Mouse (Mus musculus): ENCODE measurements around the gene Nrxn3. TPM values are rescaled to one million over a fixed set of nuclear protein-coding genes. Genes with fewer than 3 reads are reported as not detected.

The Nrxn3 gene
- polyA plus RNA-seq, 1 experiment from 2014 or later = 5.0 TPM

- H3K36me3 ChIP-seq (ENCODE audit: control insufficient read depth, insufficient read depth, low read length) = no peaks in the 10 kb centered on the region
- no peak overlapping the region for H3K9ac ChIP-seq (ENCODE audit: low read length)
- 63% methylated on average over 4 of the region's 4 CpGs for WGBS
- no peak overlapping the region for H3K27ac ChIP-seq (ENCODE audit: low read depth)
- no peak overlapping the region for H3K4me3 ChIP-seq (ENCODE audit: low read depth, low read length)
- no peak for ATAC-seq (replicated peaks; ENCODE audit: low FRiP score, low TSS enrichment, low read depth)
- no peak for DNase-seq (ENCODE audit: low spot score)
- H3K4me2 ChIP-seq (ENCODE audit: low read length) = no peak overlapping the region
- H3K9me3 ChIP-seq (ENCODE audit: control insufficient read depth, low read length) = no peaks in the 10 kb centered on the region
- H3K4me1 ChIP-seq (replicated peaks; ENCODE audit: control insufficient read depth, insufficient read depth, low read length) = no peaks in the 10 kb centered on the region
- no peaks in the 10 kb centered on the region for H3K27me3 ChIP-seq (replicated peaks; ENCODE audit: control insufficient read depth, insufficient read depth, low read length)
Measured at GRCm38 (mm10) chr12:89854355-89854754, 1131.7 kb downstream of the Nrxn3 start.

DNA sequence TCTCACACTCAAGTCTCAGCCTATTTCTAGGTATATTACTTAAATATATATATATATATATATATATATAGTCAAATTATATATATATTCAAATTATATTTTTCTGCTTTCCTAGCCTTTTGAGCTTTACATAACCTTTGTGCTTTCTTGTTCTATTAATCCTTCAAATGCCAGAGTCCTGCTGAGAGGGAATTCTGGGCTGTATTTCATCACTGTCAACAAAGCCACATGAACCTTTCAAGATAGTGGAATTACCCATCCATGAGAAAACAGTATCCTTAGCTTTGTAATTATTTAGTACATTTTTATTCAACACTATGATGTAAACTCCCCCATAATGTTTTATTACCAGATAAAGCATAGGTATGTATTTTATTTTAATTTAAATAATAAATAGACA, 1144.4 kb downstream of the Nrxn3 start:
- Histone ChIP-seq H3K36me3 (ENCODE audit: control insufficient read depth, insufficient read depth, low read length) (no peaks in the 10 kb centered on the region), H3K4me2 (ENCODE audit: low read length) (no peak overlapping the region), H3K27ac (ENCODE audit: low read depth) (no peak overlapping the region), H3K4me1 (replicated peaks; ENCODE audit: control insufficient read depth, insufficient read depth, low read length) (no peaks in the 10 kb centered on the region), H3K9ac (ENCODE audit: low read length) (no peak overlapping the region), H3K4me3 (ENCODE audit: low read depth, low read length) (no peak overlapping the region), H3K27me3 (replicated peaks; ENCODE audit: control insufficient read depth, insufficient read depth, low read length) (no peaks in the 10 kb centered on the region), H3K9me3 (ENCODE audit: control insufficient read depth, low read length) (no peaks in the 10 kb centered on the region)
- ATAC-seq (replicated peaks; ENCODE audit: low FRiP score, low TSS enrichment, low read depth) (no peak), DNase-seq (ENCODE audit: low spot score) (no peak)

DNA sequence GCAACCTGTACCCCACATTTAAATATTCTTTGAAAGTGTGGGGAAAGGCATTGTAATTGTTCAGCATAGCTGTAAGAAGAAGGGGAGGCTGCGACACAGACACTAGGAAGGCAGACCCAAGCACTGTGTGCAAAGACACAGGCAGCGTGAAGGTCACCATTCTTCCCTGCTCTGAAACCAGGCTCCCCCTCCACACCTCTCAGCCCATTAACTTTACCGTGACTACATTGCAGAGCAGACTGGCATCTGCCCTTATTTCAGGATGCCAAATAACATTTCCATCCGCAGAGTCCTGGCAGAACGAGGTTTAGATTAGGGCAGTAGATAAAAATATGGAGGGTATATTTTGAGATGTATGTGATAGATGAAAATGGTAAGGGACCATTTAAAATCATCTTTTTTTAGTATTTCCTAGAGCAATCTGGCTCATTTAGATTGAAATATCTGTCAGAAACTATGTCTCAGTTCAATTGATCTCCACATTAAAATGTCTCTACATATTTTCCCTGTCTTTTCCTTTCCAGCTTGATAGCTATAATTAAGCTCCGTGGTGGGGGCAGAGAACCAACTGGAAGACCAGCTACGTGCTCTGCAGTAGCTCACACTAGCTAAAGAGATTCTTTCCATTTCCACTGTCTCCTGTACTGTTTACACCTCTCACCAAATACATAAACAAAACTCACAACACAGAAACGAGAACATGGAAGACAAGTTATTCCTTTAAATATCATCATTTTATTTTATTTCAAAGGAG, 1160.1 kb downstream of the Nrxn3 start:
- Histone ChIP-seq H3K9me3 (ENCODE audit: control insufficient read depth, low read length) (no peaks in the 10 kb centered on the region), H3K27ac (ENCODE audit: low read depth) (no peak overlapping the region), H3K9ac (ENCODE audit: low read length) (no peak overlapping the region), H3K27me3 (replicated peaks; ENCODE audit: control insufficient read depth, insufficient read depth, low read length) (no peaks in the 10 kb centered on the region), H3K4me1 (replicated peaks; ENCODE audit: control insufficient read depth, insufficient read depth, low read length) (no peaks in the 10 kb centered on the region), H3K36me3 (ENCODE audit: control insufficient read depth, insufficient read depth, low read length) (no peaks in the 10 kb centered on the region), H3K4me3 (ENCODE audit: low read depth, low read length) (no peak overlapping the region), H3K4me2 (ENCODE audit: low read length) (no peak overlapping the region)
- no peak for ATAC-seq (replicated peaks; ENCODE audit: low FRiP score, low TSS enrichment, low read depth)
- 70% methylated on average over 8 of the region's 8 CpGs for WGBS
- no peak for DNase-seq (ENCODE audit: low spot score)

DNA sequence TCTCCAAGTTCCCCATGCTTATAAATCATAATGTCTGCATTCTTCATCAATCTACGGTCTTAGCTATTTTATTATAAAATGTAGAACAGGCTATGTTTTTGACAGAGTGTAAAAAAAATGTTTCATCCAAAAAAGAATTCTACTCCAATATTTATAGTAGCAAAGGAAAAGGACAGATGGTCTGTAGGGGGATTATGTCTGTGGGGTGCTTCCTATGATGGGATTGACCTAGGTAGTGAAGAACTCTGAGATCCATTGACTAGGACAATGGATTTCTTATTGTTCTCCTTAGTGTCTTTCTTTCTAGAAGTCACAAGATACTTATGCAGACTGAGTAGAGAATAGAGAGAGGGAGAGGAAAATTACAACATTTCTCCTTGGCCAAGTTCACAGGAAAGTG, 1161.9 kb downstream of the Nrxn3 start:
- H3K4me1 ChIP-seq (replicated peaks; ENCODE audit: control insufficient read depth, insufficient read depth, low read length) = no peaks in the 10 kb centered on the region
- no peak overlapping the region for H3K27ac ChIP-seq (ENCODE audit: low read depth)
- DNase-seq (ENCODE audit: low spot score) (no peak), ATAC-seq (replicated peaks; ENCODE audit: low FRiP score, low TSS enrichment, low read depth) (no peak)
- no peak overlapping the region for H3K4me2 ChIP-seq (ENCODE audit: low read length)
- H3K4me3 ChIP-seq (ENCODE audit: low read depth, low read length) = no peak overlapping the region
- no peaks in the 10 kb centered on the region for H3K36me3 ChIP-seq (ENCODE audit: control insufficient read depth, insufficient read depth, low read length)
- H3K9ac ChIP-seq (ENCODE audit: low read length) = no peak overlapping the region
- no peaks in the 10 kb centered on the region for H3K27me3 ChIP-seq (replicated peaks; ENCODE audit: control insufficient read depth, insufficient read depth, low read length)
- H3K9me3 ChIP-seq (ENCODE audit: control insufficient read depth, low read length) = no peaks in the 10 kb centered on the region
- WGBS = 93% methylated on average over 1 of the region's 1 CpGs

- Histone ChIP-seq H3K36me3 (ENCODE audit: control insufficient read depth, insufficient read depth, low read length) (no peaks in the 10 kb centered on the region), H3K9me3 (ENCODE audit: control insufficient read depth, low read length) (no peaks in the 10 kb centered on the region), H3K4me3 (ENCODE audit: low read depth, low read length) (no peak overlapping the region), H3K4me1 (replicated peaks; ENCODE audit: control insufficient read depth, insufficient read depth, low read length) (no peaks in the 10 kb centered on the region), H3K27me3 (replicated peaks; ENCODE audit: control insufficient read depth, insufficient read depth, low read length) (no peaks in the 10 kb centered on the region), H3K9ac (ENCODE audit: low read length) (no peak overlapping the region), H3K4me2 (ENCODE audit: low read length) (no peak overlapping the region), H3K27ac (ENCODE audit: low read depth) (no peak overlapping the region)
- WGBS = 76% methylated on average over 3 of the region's 3 CpGs
- DNase-seq (ENCODE audit: low spot score) = no peak
- ATAC-seq (replicated peaks; ENCODE audit: low FRiP score, low TSS enrichment, low read depth) = no peak
Measured at GRCm38 (mm10) chr12:89888647-89889046, 1166.0 kb downstream of the Nrxn3 start.

- Histone ChIP-seq H3K9me3 (ENCODE audit: control insufficient read depth, low read length) (no peaks in the 10 kb centered on the region), H3K27me3 (replicated peaks; ENCODE audit: control insufficient read depth, insufficient read depth, low read length) (no peaks in the 10 kb centered on the region), H3K4me3 (ENCODE audit: low read depth, low read length) (no peak overlapping the region), H3K36me3 (ENCODE audit: control insufficient read depth, insufficient read depth, low read length) (no peaks in the 10 kb centered on the region), H3K9ac (ENCODE audit: low read length) (no peak overlapping the region), H3K4me2 (ENCODE audit: low read length) (no peak overlapping the region), H3K27ac (ENCODE audit: low read depth) (no peak overlapping the region), H3K4me1 (replicated peaks; ENCODE audit: control insufficient read depth, insufficient read depth, low read length) (no peaks in the 10 kb centered on the region)
- DNase-seq (ENCODE audit: low spot score) = no peak
- WGBS = 73% methylated on average over 2 of the region's 2 CpGs
- no peak for ATAC-seq (replicated peaks; ENCODE audit: low FRiP score, low TSS enrichment, low read depth)
Measured at GRCm38 (mm10) chr12:89896901-89897300, 1174.2 kb downstream of the Nrxn3 start.

DNA sequence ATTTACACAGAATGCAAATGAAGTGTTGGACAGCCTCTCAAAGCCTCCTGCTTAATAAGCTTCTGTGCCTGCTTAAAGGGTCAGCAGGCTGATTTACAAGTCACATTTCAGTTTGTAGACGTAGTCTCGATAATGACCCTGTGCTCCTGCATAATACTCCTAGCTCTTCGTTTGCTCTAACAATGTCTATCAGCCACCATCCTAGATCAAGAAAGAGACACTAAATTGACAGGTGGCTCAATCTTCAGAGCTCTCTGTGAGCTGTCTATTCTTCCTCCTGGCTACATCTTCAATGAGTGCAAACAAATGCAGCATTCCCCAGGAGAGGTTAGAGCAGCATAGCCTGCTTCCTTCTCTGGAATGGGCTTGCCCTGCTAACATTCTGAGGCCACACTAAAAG, 1186.9 kb downstream of the Nrxn3 start:
- no peaks in the 10 kb centered on the region for H3K36me3 ChIP-seq (ENCODE audit: control insufficient read depth, insufficient read depth, low read length)
- H3K4me2 ChIP-seq (ENCODE audit: low read length) = no peak overlapping the region
- H3K9me3 ChIP-seq (ENCODE audit: control insufficient read depth, low read length) = no peaks in the 10 kb centered on the region
- DNase-seq (ENCODE audit: low spot score) (no peak), ATAC-seq (replicated peaks; ENCODE audit: low FRiP score, low TSS enrichment, low read depth) (no peak)
- no peak overlapping the region for H3K4me3 ChIP-seq (ENCODE audit: low read depth, low read length)
- H3K27ac ChIP-seq (ENCODE audit: low read depth) = no peak overlapping the region
- H3K9ac ChIP-seq (ENCODE audit: low read length) = no peak overlapping the region
- H3K27me3 ChIP-seq (replicated peaks; ENCODE audit: control insufficient read depth, insufficient read depth, low read length) = no peaks in the 10 kb centered on the region
- 74% methylated on average over 3 of the region's 3 CpGs for WGBS
- H3K4me1 ChIP-seq (replicated peaks; ENCODE audit: control insufficient read depth, insufficient read depth, low read length) = no peaks in the 10 kb centered on the region

DNA sequence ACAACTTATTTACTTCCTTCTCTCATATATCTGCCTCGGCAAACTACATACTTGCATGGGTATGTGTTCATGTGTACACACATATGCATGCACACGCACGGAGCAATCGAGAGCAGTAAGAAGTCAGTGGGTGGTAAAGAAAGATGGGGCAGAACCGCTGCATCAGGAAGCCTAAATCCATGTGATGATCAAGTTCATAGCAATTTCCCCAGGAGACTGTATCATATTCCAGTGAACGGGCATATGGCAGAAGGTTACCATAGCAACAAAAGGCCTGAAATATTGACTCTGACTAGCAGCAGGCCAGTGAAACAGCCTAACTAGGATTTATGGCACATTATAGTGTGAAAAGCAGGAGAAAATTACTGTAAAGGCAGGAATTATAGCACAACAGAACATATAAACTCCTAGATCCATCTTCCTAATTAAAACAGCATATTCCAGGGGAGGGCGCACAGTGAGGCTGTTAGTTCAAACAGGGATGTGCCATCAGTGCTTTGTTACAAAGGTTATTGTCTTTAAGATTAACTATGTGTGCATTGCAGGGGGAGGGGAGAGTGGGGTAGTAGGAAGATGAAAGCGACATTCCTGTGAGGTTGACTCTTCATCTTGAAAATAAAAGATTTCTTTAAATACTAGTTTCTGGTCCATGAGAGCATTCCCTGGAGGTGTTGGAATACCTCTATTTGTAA, 1195.6 kb downstream of the Nrxn3 start:
- DNase-seq (ENCODE audit: low spot score) (no peak), ATAC-seq (replicated peaks; ENCODE audit: low FRiP score, low TSS enrichment, low read depth) (no peak)
- H3K27ac ChIP-seq (ENCODE audit: low read depth) = no peak overlapping the region
- no peak overlapping the region for H3K4me3 ChIP-seq (ENCODE audit: low read depth, low read length)
- no peaks in the 10 kb centered on the region for H3K9me3 ChIP-seq (ENCODE audit: control insufficient read depth, low read length)
- H3K4me1 ChIP-seq (replicated peaks; ENCODE audit: control insufficient read depth, insufficient read depth, low read length) = no peaks in the 10 kb centered on the region
- H3K4me2 ChIP-seq (ENCODE audit: low read length) = no peak overlapping the region
- H3K9ac ChIP-seq (ENCODE audit: low read length) = no peak overlapping the region
- no peaks in the 10 kb centered on the region for H3K27me3 ChIP-seq (replicated peaks; ENCODE audit: control insufficient read depth, insufficient read depth, low read length)
- 79% methylated on average over 8 of the region's 8 CpGs for WGBS
- H3K36me3 ChIP-seq (ENCODE audit: control insufficient read depth, insufficient read depth, low read length) = no peaks in the 10 kb centered on the region

DNA sequence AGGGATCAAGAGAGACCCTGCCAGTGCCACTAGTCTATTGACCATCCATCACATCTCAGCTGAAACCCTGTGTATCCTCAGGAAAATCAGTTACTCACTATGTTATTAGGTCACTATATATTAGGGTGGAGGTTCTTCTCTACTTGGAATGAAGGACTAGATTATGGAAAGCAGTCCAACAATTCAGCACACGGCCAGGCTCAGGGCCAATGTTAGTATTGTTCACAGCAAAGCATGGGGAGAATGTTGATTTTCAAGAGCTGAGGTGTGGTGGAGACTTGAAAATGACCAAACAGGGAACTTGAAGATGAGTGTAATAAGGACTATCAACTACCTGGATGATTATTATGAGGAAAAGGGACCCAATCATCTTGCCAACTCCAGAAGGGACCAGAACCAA, 1209.7 kb downstream of the Nrxn3 start:
- Histone ChIP-seq H3K27me3 (replicated peaks; ENCODE audit: control insufficient read depth, insufficient read depth, low read length) (no peaks in the 10 kb centered on the region), H3K9ac (ENCODE audit: low read length) (no peak overlapping the region)
- WGBS = 76% methylated on average over 1 of the region's 1 CpGs

More for the DNA sequence above, 1209.7 kb downstream of the Nrxn3 start:
- no peaks in the 10 kb centered on the region for H3K9me3 ChIP-seq (ENCODE audit: control insufficient read depth, low read length)
- no peaks in the 10 kb centered on the region for H3K4me1 ChIP-seq (replicated peaks; ENCODE audit: control insufficient read depth, insufficient read depth, low read length)
- H3K4me2 ChIP-seq (ENCODE audit: low read length) = no peak overlapping the region
- ATAC-seq (replicated peaks; ENCODE audit: low FRiP score, low TSS enrichment, low read depth) (no peak), DNase-seq (ENCODE audit: low spot score) (no peak)
- no peaks in the 10 kb centered on the region for H3K36me3 ChIP-seq (ENCODE audit: control insufficient read depth, insufficient read depth, low read length)
- no peak overlapping the region for H3K4me3 ChIP-seq (ENCODE audit: low read depth, low read length)
- no peak overlapping the region for H3K27ac ChIP-seq (ENCODE audit: low read depth)
